11 mouse cellular contexts compared by ENCODE assay signal in genomic region chr16:17410209-17410608, GRCm38 (mm10). TPM values are rescaled to one million over a fixed set of nuclear protein-coding genes. Genes with fewer than 3 reads are reported as not detected.
DNase-seq lines count a peak whose midpoint lies in the region; ATAC-seq and TF ChIP-seq lines count a peak whose summit lies in the region.
"Had no signal": no experiment of that assay in that cellular context is flagged by ENCODE, and none has a peak within 500 bp of the region (broad histone marks: within the 10 kb centered on the region; RNA-seq: fewer than 3 reads in every experiment).

No protein-coding gene starts in this region.

- DNase-seq in lung, postnatal 25 days (ENCODE audit: low spot score): peak; percentile 7
- DNase-seq in lung, postnatal 36 days: no peak
- DNase-seq in heart, adult 2 months: peak; percentile 36 to 44
- peak; percentile 21 for DNase-seq in kidney, postnatal 0 days (ENCODE audit: low spot score)
- no peak for DNase-seq in ovary, postnatal 14 days (ENCODE audit: low spot score)
- no peak for DNase-seq in spleen, adult 12 weeks (ENCODE audit: low spot score)
- DNase-seq in left cerebral cortex, postnatal 25 days (ENCODE audit: low spot score in 2 of 2): no peak
- DNase-seq: cerebellum, adult 11 months had no signal

- ATAC-seq in kidney, postnatal 0 days (replicated peaks; ENCODE audit: low FRiP score, low read depth): no peak
- no peak for ATAC-seq in stomach, embryonic 14.5 days (ENCODE audit: insufficient number of reproducible peaks, insufficient read depth, low FRiP score, low read depth)

- H3K4me1 ChIP-seq in heart, adult 2 months (ENCODE audit: control insufficient read depth, insufficient read depth, low read length): peaks cover 10% of the 10 kb centered on the region
- H3K4me1 ChIP-seq in kidney, postnatal 0 days (replicated peaks; ENCODE audit: insufficient read depth, low read length): peaks cover 7% of the 10 kb centered on the region; the same call in 1 of the 2 replicates
- peaks cover 6% of the 10 kb centered on the region; the same call in 1 of the 2 replicates for H3K4me1 ChIP-seq in stomach, embryonic 14.5 days (ENCODE audit: control insufficient read depth, insufficient read depth, low read length)

- TF ChIP-seq CTCF in heart, adult 2 months (IDR thresholded peaks at IDR 0.05): no peak
- TF ChIP-seq CTCF in kidney, postnatal 0 days (IDR thresholded peaks at IDR 0.05; ENCODE audit: low read depth): no peak

- WGBS in heart, adult 2 months: 15% methylated on average over 4 of the region's 4 CpGs
- WGBS in kidney, postnatal 0 days: 45% methylated on average over 4 of the region's 4 CpGs
- 42% methylated on average over 4 of the region's 4 CpGs for WGBS in stomach, embryonic 14.5 days

- no peak for TF ChIP-seq POLR2A in heart, adult 2 months (IDR thresholded peaks at IDR 0.05; ENCODE audit: insufficient read depth, low read depth, low read length)

- TF ChIP-seq EP300 in heart, adult 2 months (IDR thresholded peaks at IDR 0.05; ENCODE audit: insufficient read depth, low read depth, low read length): no peak

- H3K36me3 ChIP-seq in heart, adult 2 months (ENCODE audit: control insufficient read depth, insufficient read depth, low read length): peaks cover 4% of the 10 kb centered on the region; the same call in 1 of the 2 replicates
- no peaks in the 10 kb centered on the region for H3K36me3 ChIP-seq in kidney, postnatal 0 days (ENCODE audit: insufficient read depth, low read length)
- no peaks in the 10 kb centered on the region for H3K36me3 ChIP-seq in stomach, embryonic 14.5 days (ENCODE audit: control insufficient read depth, insufficient read depth, low read length)

- no peaks in the 10 kb centered on the region for H3K27me3 ChIP-seq in heart, adult 2 months (ENCODE audit: control insufficient read depth, insufficient read depth, low read length)
- no peaks in the 10 kb centered on the region for H3K27me3 ChIP-seq in kidney, postnatal 0 days (ENCODE audit: insufficient read depth, low read length)
- no peaks in the 10 kb centered on the region for H3K27me3 ChIP-seq in stomach, embryonic 14.5 days (ENCODE audit: control insufficient read depth, insufficient read depth, low read length)
- H3K27me3 ChIP-seq: embryonic facial prominence, embryonic 15.5 days had no signal

- H3K27ac ChIP-seq in heart, adult 2 months: peak overlapping the region; percentile 17
- no peak overlapping the region for H3K27ac ChIP-seq in kidney, postnatal 0 days
- H3K27ac ChIP-seq in stomach, embryonic 14.5 days (ENCODE audit: low read length): peak overlapping the region; percentile 6; the same call in 1 of the 2 replicates
- H3K27ac ChIP-seq: embryonic facial prominence, embryonic 15.5 days; hindbrain, embryonic 14.5 days had no signal

- H3K4me2 ChIP-seq in kidney, postnatal 0 days (ENCODE audit: low read length): no peak overlapping the region
- H3K4me2 ChIP-seq in stomach, embryonic 14.5 days (replicated peaks; ENCODE audit: low read depth, low read length): no peak overlapping the region
- H3K4me2 ChIP-seq: embryonic facial prominence, embryonic 15.5 days; hindbrain, embryonic 14.5 days had no signal

- H3K9ac ChIP-seq in heart, adult 2 months (ENCODE audit: low read depth, low read length): no peak overlapping the region
- H3K9ac ChIP-seq in kidney, postnatal 0 days (ENCODE audit: low read depth, low read length): no peak overlapping the region
- H3K9ac ChIP-seq in stomach, embryonic 14.5 days (replicated peaks; ENCODE audit: low read depth, low read length): no peak overlapping the region
- H3K9ac ChIP-seq: embryonic facial prominence, embryonic 15.5 days; hindbrain, embryonic 14.5 days had no signal

- H3K79me2 ChIP-seq in heart, adult 2 months (replicated peaks; ENCODE audit: control insufficient read depth, insufficient read depth, low read length): 0 out of 2 replicates have a peak, but pooled peaks cover 1% of the 10 kb centered on the region

- H3K9me3 ChIP-seq in kidney, postnatal 0 days (replicated peaks; ENCODE audit: low read length): no peaks in the 10 kb centered on the region
- no peaks in the 10 kb centered on the region for H3K9me3 ChIP-seq in stomach, embryonic 14.5 days (ENCODE audit: control insufficient read depth, low read depth, low read length)
- H3K9me3 ChIP-seq: embryonic facial prominence, embryonic 15.5 days had no signal

- intact Hi-C loops in heart, adult 2 months (cut with DNase I): no loop called here
- intact Hi-C loops in left cerebral cortex, postnatal 25 days (cut with DNase I): no loop called here

- no peak overlapping the region for H3K4me3 ChIP-seq in heart, adult 2 months
- H3K4me3 ChIP-seq in kidney, postnatal 0 days (replicated peaks; ENCODE audit: low read depth, low read length): no peak overlapping the region
- H3K4me3 ChIP-seq in stomach, embryonic 14.5 days (ENCODE audit: low read depth, low read length): no peak overlapping the region
- H3K4me3 ChIP-seq: embryonic facial prominence, embryonic 15.5 days had no signal

RNA-seq across cellular contexts. Expression of gene Pi4ka, which starts 4.1 kb away (rescaled TPM):
- 10 to 100 TPM; 56.4 to 57.1 TPM for total RNA-seq in heart, adult 2 months (2021)
- polyA plus RNA-seq in heart, adult 2 months (2012; rRNA removed): 49.0 and 61.2 TPM in 2 replicates
- polyA plus RNA-seq in kidney, postnatal 0 days (2015; fragmentation: Nextera tagmentation; extraction: Ambion mirVana): 27.3 and 28.5 TPM in 2 replicates
- 39.0 and 42.8 TPM in 2 replicates for polyA plus RNA-seq in stomach, embryonic 14.5 days (2014; fragmentation: Nextera tagmentation; extraction: Ambion mirVana)
- total RNA-seq in left cerebral cortex, postnatal 25 days (2021): 100 to 1,000 TPM; 324 to 328 TPM

RNA-seq across cellular contexts. Expression of gene Snap29, which starts 4.4 kb away (rescaled TPM):
- 10 to 100 TPM; 15.5 to 17.0 TPM for total RNA-seq in heart, adult 2 months (2021)
- polyA plus RNA-seq in heart, adult 2 months (2012; rRNA removed): 5.0 and 8.1 TPM in 2 replicates
- 11.9 and 12.8 TPM in 2 replicates for polyA plus RNA-seq in kidney, postnatal 0 days (2015; fragmentation: Nextera tagmentation; extraction: Ambion mirVana)
- polyA plus RNA-seq in stomach, embryonic 14.5 days (2014; fragmentation: Nextera tagmentation; extraction: Ambion mirVana): 7.4 and 7.6 TPM in 2 replicates
- 10 to 100 TPM; 21.5 to 23.9 TPM for total RNA-seq in left cerebral cortex, postnatal 25 days (2021)

RNA-seq across cellular contexts. Expression of gene Crkl, which starts 41.6 kb away (rescaled TPM):
- 10 to 100 TPM; 26.2 to 27.2 TPM for total RNA-seq in heart, adult 2 months (2021)
- polyA plus RNA-seq in heart, adult 2 months (2012; rRNA removed): 31.2 and 36.5 TPM in 2 replicates
- polyA plus RNA-seq in kidney, postnatal 0 days (2015; fragmentation: Nextera tagmentation; extraction: Ambion mirVana): 50.7 and 51.3 TPM in 2 replicates
- polyA plus RNA-seq in stomach, embryonic 14.5 days (2014; fragmentation: Nextera tagmentation; extraction: Ambion mirVana): 56.5 and 62.3 TPM in 2 replicates
- 10 to 100 TPM; 30.9 to 31.0 TPM for total RNA-seq in left cerebral cortex, postnatal 25 days (2021)

Comparison
In these comparisons a context has a peak if more than half of its experiments do, and no peak if none do; other contexts are left out.
1. DNase-seq: peak in lung, postnatal 25 days (single experiment), heart, adult 2 months (2 of 2) and kidney, postnatal 0 days (single experiment); none in lung, postnatal 36 days (single experiment), ovary, postnatal 14 days (single experiment), spleen, adult 12 weeks (single experiment) and left cerebral cortex, postnatal 25 days (0 of 2).